8 mouse cellular contexts compared by ENCODE assay signal in the genomic region with DNA sequence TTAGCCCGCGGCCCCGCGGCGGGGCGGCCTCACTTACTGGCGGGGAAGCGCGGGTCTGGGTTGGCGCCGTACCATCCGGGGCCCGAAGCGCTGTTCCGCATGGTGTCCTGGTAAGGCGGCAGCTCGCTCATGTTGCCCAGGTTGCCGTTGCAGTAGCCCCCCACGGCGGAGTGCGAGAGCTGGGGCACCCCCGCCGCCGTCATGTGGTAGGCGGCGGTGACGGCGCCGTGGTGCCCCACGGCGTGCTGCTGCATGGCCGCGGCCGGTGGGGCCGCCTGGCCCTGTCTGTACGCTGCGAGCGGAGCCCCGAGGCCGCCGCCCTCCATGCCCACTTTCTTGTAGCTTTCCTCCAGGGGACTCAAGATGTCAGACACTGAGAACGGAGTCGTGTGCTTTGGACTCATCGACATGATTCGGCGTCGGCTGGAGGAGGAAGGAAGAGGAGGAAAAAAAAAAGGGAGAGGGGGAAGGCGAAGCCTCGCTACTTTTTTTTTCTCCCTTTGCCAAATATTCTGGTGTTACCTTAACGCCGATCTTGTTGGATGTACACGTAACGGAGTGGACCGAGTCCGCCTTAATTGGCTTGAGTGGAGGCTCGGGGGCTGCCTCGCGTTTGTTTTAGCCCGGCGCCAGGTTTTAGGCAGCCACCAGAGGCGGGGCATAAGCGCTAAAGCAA. TPM values are rescaled to one million over a fixed set of nuclear protein-coding genes. Genes with fewer than 3 reads are reported as not detected.
DNase-seq lines count a peak whose midpoint lies in the region; ATAC-seq lines count a peak whose summit lies in the region.
"Had no signal": no experiment of that assay in that cellular context is flagged by ENCODE, and none has a peak within 500 bp of the region (broad histone marks: within the 10 kb centered on the region; RNA-seq: fewer than 3 reads in every experiment).

No protein-coding gene starts in this region.

- H3K4me1 ChIP-seq in intestine, embryonic 15.5 days (replicated peaks) = peaks cover 14% of the 10 kb centered on the region

- no peak overlapping the region for H3K9ac ChIP-seq in intestine, embryonic 15.5 days

- peak; percentile 42 for DNase-seq in ES-CJ7 (ENCODE audit: low read depth, low spot score)
- DNase-seq in embryo, embryonic 9.5 days (ENCODE audit: extremely low spot score) = peak; percentile 41
- no peak for DNase-seq in urinary bladder, postnatal 10 days (ENCODE audit: low spot score)
- DNase-seq in natural killer cell, adult 2 months (ENCODE audit: low spot score in 2 of 2) = no peak

- peak overlapping the region; percentile 68 for H3K4me2 ChIP-seq in intestine, embryonic 15.5 days (replicated peaks)

- H3K4me3 ChIP-seq in intestine, embryonic 15.5 days (replicated peaks) = peak overlapping the region; percentile 29

- H3K36me3 ChIP-seq in intestine, embryonic 15.5 days = no peaks in the 10 kb centered on the region

- no peaks in the 10 kb centered on the region for H3K9me3 ChIP-seq in intestine, embryonic 15.5 days

- peak; percentile 37; the same call in 1 of the 2 replicates for ATAC-seq in intestine, embryonic 15.5 days
- 0 out of 2 replicates have a peak, but pooled peaks have one; percentile 15 for ATAC-seq in megakaryocyte progenitor cell, adult 5-6 weeks (replicated peaks; ENCODE audit: poor library complexity)
- no peak for ATAC-seq in megakaryocyte-erythroid progenitor cell, adult 5-6 weeks (replicated peaks; ENCODE audit: low FRiP score, low TSS enrichment, poor library complexity, severe bottlenecking)
- ATAC-seq: activated CD4-positive, CD25-positive, alpha-beta regulatory T cell, adult 4 months had no signal

- no peak overlapping the region for H3K27ac ChIP-seq in intestine, embryonic 15.5 days

- 1% methylated on average over 62 of the region's 62 CpGs for WGBS in intestine, embryonic 15.5 days

- peaks cover 91% of the 10 kb centered on the region for H3K27me3 ChIP-seq in intestine, embryonic 15.5 days (replicated peaks)

RNA-seq across cellular contexts. Expression of a gene that starts 1.9 kb away (rescaled TPM):
- polyA plus RNA-seq in intestine, embryonic 15.5 days (2015; fragmentation: Nextera tagmentation; extraction: Ambion mirVana) = not detected in 2 replicates
- not detected in 2 replicates for total RNA-seq in megakaryocyte progenitor cell, adult 5-6 weeks (2015)
- not detected in 2 replicates for total RNA-seq in megakaryocyte progenitor cell, adult 5-6 weeks (2017)
- not detected in 2 replicates for total RNA-seq in megakaryocyte-erythroid progenitor cell, adult 5-6 weeks (2014; fragmentation: Nextera tagmentation)
- total RNA-seq in megakaryocyte-erythroid progenitor cell, adult 5-6 weeks (2017) = not detected in 2 replicates
- polyA plus RNA-seq: activated CD4-positive, CD25-positive, alpha-beta regulatory T cell, adult 4 months had no signal

Comparison
In these comparisons a context has a peak if more than half of its experiments do, and no peak if none do; other contexts are left out.
1. DNase-seq: peak in ES-CJ7 (single experiment) and embryo, embryonic 9.5 days (single experiment); none in urinary bladder, postnatal 10 days (single experiment) and natural killer cell, adult 2 months (0 of 2).